ENCODE assay signal across 24 mouse cellular contexts in the genomic region with DNA sequence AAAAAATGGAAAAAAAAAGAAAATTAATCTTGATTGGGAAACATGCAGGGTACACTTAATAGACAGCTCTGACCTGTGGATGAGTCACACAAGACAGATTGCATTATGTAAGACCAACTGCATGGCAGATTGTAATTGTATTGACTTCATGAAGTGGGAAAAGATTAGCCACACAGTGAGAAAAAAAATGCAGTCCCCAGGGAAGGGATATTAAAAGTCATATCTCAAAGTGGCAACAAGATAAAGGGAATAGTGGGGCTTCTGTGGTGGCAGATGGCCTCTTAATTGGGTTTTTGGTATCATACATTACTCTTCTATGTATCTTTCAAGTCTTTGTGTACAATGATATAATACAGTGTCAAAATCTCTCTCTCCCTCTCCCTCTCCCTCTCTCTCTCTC.
DNase-seq lines count a peak whose midpoint lies in the region; ATAC-seq and TF ChIP-seq lines count a peak whose summit lies in the region.
"Had no signal": no experiment of that assay in that cellular context is flagged by ENCODE, and none has a peak within 500 bp of the region (broad histone marks: within the 10 kb centered on the region; RNA-seq: fewer than 3 reads in every experiment).

No protein-coding gene starts in this region.

- no peak for TF ChIP-seq CTCF in brain, embryonic 14.5 days (IDR thresholded peaks at IDR 0.05; ENCODE audit: borderline replicate concordance, extremely low read depth, insufficient read depth, insufficient read length)

- H3K4me1 ChIP-seq in forebrain, embryonic 13.5 days: peaks cover 8% of the 10 kb centered on the region
- peaks cover 6% of the 10 kb centered on the region for H3K4me1 ChIP-seq in forebrain, embryonic 12.5 days
- H3K4me1 ChIP-seq: embryonic facial prominence, embryonic 12.5 days; heart, embryonic 15.5 days; liver, embryonic 15.5 days; lung, embryonic 15.5 days had no signal

- H3K4me2 ChIP-seq in forebrain, embryonic 13.5 days: no peak overlapping the region
- H3K4me2 ChIP-seq in forebrain, embryonic 12.5 days: no peak overlapping the region
- H3K4me2 ChIP-seq: embryonic facial prominence, embryonic 12.5 days; heart, embryonic 15.5 days; liver, embryonic 15.5 days; lung, embryonic 15.5 days had no signal

- TF ChIP-seq POLR2A in brain, embryonic 14.5 days (IDR thresholded peaks at IDR 0.05; ENCODE audit: borderline replicate concordance, extremely low read depth, insufficient read depth, insufficient read length, poor library complexity, severe bottlenecking): no peak

- no peak overlapping the region for H3K4me3 ChIP-seq in forebrain, embryonic 13.5 days
- no peak overlapping the region for H3K4me3 ChIP-seq in forebrain, embryonic 12.5 days (replicated peaks)
- H3K4me3 ChIP-seq: embryonic facial prominence, embryonic 12.5 days; heart, embryonic 15.5 days; limb, embryonic 10.5 days; liver, embryonic 15.5 days; lung, embryonic 15.5 days; myocyte had no signal

- no peaks in the 10 kb centered on the region for H3K36me3 ChIP-seq in forebrain, embryonic 13.5 days (ENCODE audit: poor library complexity, severe bottlenecking)
- no peaks in the 10 kb centered on the region for H3K36me3 ChIP-seq in forebrain, embryonic 12.5 days (replicated peaks)
- H3K36me3 ChIP-seq: embryonic facial prominence, embryonic 12.5 days; heart, embryonic 15.5 days; limb, embryonic 10.5 days; liver, embryonic 15.5 days; lung, embryonic 15.5 days had no signal

- H3K9ac ChIP-seq in forebrain, embryonic 13.5 days: no peak overlapping the region
- H3K9ac ChIP-seq in forebrain, embryonic 12.5 days: no peak overlapping the region
- H3K9ac ChIP-seq: embryonic facial prominence, embryonic 12.5 days; heart, embryonic 15.5 days; liver, embryonic 15.5 days; lung, embryonic 15.5 days had no signal

- no peak overlapping the region; the same call in 1 of the 2 replicates for H3K27ac ChIP-seq in forebrain, embryonic 13.5 days
- no peak overlapping the region for H3K27ac ChIP-seq in forebrain, embryonic 12.5 days
- H3K27ac ChIP-seq: embryonic facial prominence, embryonic 12.5 days; heart, embryonic 15.5 days; kidney, postnatal 0 days; limb, embryonic 10.5 days; liver, embryonic 15.5 days; lung, embryonic 15.5 days had no signal

- no peaks in the 10 kb centered on the region for H3K9me3 ChIP-seq in forebrain, embryonic 13.5 days (replicated peaks)
- H3K9me3 ChIP-seq in forebrain, embryonic 12.5 days: no peaks in the 10 kb centered on the region
- H3K9me3 ChIP-seq: embryonic facial prominence, embryonic 12.5 days; heart, embryonic 15.5 days; limb, embryonic 10.5 days; liver, embryonic 15.5 days; lung, embryonic 15.5 days had no signal

- peak; percentile 70; the same call in 1 of the 2 replicates for ATAC-seq in forebrain, embryonic 13.5 days
- no peak; the same call in 1 of the 2 replicates for ATAC-seq in forebrain, embryonic 12.5 days (ENCODE audit: low FRiP score)
- no peak for ATAC-seq in granulocyte monocyte progenitor cell, adult 5-6 weeks (replicated peaks; ENCODE audit: poor library complexity, severe bottlenecking)

- no peaks in the 10 kb centered on the region for H3K27me3 ChIP-seq in forebrain, embryonic 13.5 days
- no peaks in the 10 kb centered on the region for H3K27me3 ChIP-seq in forebrain, embryonic 12.5 days
- H3K27me3 ChIP-seq: embryonic facial prominence, embryonic 12.5 days; heart, embryonic 15.5 days; liver, embryonic 15.5 days; lung, embryonic 15.5 days had no signal

- DNase-seq in layer of hippocampus, adult 11-12 months (ENCODE audit: low spot score): peak; percentile 22
- DNase-seq in layer of hippocampus, adult 9-10 months (ENCODE audit: low spot score): no peak
- peak; percentile 32 for DNase-seq in 3T3-L1 (ENCODE audit: low read depth, low spot score)
- DNase-seq in brain, embryonic 14.5 days (ENCODE audit: low read depth): peak; percentile 85
- DNase-seq in neural tube, embryonic 10.5 days (ENCODE audit: extremely low spot score, low spot score): no peak
- DNase-seq: adrenal gland, adult 8-10 months; cerebellum, postnatal 10 days; heart, postnatal 36 days; kidney, adult 2 months; liver; lung, postnatal 4 days; midbrain, embryonic 14.5 days; thymus, adult 2 months; thymus, postnatal 4 days had no signal

Comparison
In these comparisons a context has a peak if more than half of its experiments do, and no peak if none do; other contexts are left out.
1. DNase-seq: peak in layer of hippocampus, adult 11-12 months (single experiment), 3T3-L1 (single experiment) and brain, embryonic 14.5 days (single experiment); none in layer of hippocampus, adult 9-10 months (single experiment) and neural tube, embryonic 10.5 days (single experiment).